Mouse (Mus musculus) CH12.LX (cell line): ENCODE results near the gene Serp2. TPM values are rescaled to one million over a fixed set of nuclear protein-coding genes. Genes with fewer than 3 reads are reported as not detected.

ENCODE experiments used
- DNase-seq: peaks from one replicate; pipeline ENCODE4 v3.0.0-alpha.2; 2013; ENCODE audit errors: extremely low read depth
- H3K27ac ChIP-seq: 2 replicates; pipeline ENCODE4 v1.5.1; 2012; ENCODE audit warnings: low read depth, mild to moderate bottlenecking, control low read depth, moderate library complexity; ENCODE audit not compliant: insufficient read depth
- H3K27me3 ChIP-seq: replicated peaks from 2 replicates; pipeline ENCODE3; 2012; ENCODE audit warnings: inconsistent platforms
- H3K36me3 ChIP-seq, 2 experiments: replicated peaks in 1 of 2; 2 replicates each; pipeline versions ENCODE3 to v1.6.1; 2012; ENCODE audit warnings: inconsistent platforms in 1 of 2, low read length in 1 of 2, mild to moderate bottlenecking in 1 of 2, mixed read lengths in 1 of 2, moderate library complexity in 1 of 2; ENCODE audit not compliant: control insufficient read depth in 1 of 2, insufficient read depth in 1 of 2
- H3K4me1 ChIP-seq, 2 experiments: 2 replicates each; pipeline ENCODE4 v1.6.1; 2012; ENCODE audit warnings: inconsistent platforms in 1 of 2, moderate library complexity in 1 of 2; ENCODE audit not compliant: insufficient read depth in 2 of 2, control insufficient read depth in 1 of 2
- H3K4me2 ChIP-seq: 2 replicates; pipeline ENCODE4 v1.6.1; 2012; ENCODE audit warnings: low read depth, mild to moderate bottlenecking, control low read depth; ENCODE audit not compliant: poor library complexity, insufficient read depth, severe bottlenecking
- H3K4me3 ChIP-seq, 3 experiments: fragments of 150-350 bp in 1 of 3; sonication (generic) in 1 of 3; replicated peaks in 1 of 3; 2 replicates each; pipeline versions ENCODE3 to v1.5.1; 2011 to 2012; ENCODE audit warnings: low read depth in 2 of 3, low read length in 2 of 3, mild to moderate bottlenecking in 2 of 3, moderate library complexity in 2 of 3, control low read depth in 1 of 3, improper control_type of control experiment in 1 of 3, inconsistent platforms in 1 of 3, mixed read lengths in 1 of 3; ENCODE audit not compliant: poor library complexity in 1 of 3
- H3K79me2 ChIP-seq: replicated peaks from 2 replicates; pipeline ENCODE4 v1.6.1; 2012; ENCODE audit warnings: mild to moderate bottlenecking, moderate library complexity; ENCODE audit not compliant: control insufficient read depth, poor library complexity, insufficient read depth, severe bottlenecking; ENCODE audit errors: extremely low read depth
- H3K9ac ChIP-seq: 2 replicates; pipeline ENCODE4 v1.6.1; 2012; ENCODE audit warnings: low read depth, mild to moderate bottlenecking, control low read depth, moderate library complexity; ENCODE audit not compliant: insufficient read depth
- H3K9me3 ChIP-seq: replicated peaks from 2 replicates; pipeline ENCODE3; 2012; ENCODE audit warnings: low read length, inconsistent platforms, mixed read lengths
- BHLHE40 ChIP-seq: IDR thresholded peaks from 2 replicates; pipeline ENCODE4 v1.6.1; 2011; ENCODE audit warnings: mild to moderate bottlenecking, low read depth, low read length, improper control_type of control experiment
- CHD2 ChIP-seq: IDR thresholded peaks from 2 replicates; pipeline ENCODE4 v1.6.1; 2011; ENCODE audit warnings: low read length, improper control_type of control experiment
- CTCF ChIP-seq, 2 experiments: IDR thresholded peaks in 1 of 2; conservative IDR thresholded peaks in 1 of 2; 2 replicates each; pipeline ENCODE4 v1.5.1; 2011 to 2012; ENCODE audit warnings: low read depth in 2 of 2, low read length in 2 of 2, improper control_type of control experiment in 1 of 2, inconsistent platforms in 1 of 2, mild to moderate bottlenecking in 1 of 2, moderate library complexity in 1 of 2
- E2F4 ChIP-seq: IDR thresholded peaks from 2 replicates; pipeline ENCODE4 v1.6.1; 2011; ENCODE audit warnings: low read depth, low read length, improper control_type of control experiment; ENCODE audit not compliant: insufficient replicate concordance
- ETS1 ChIP-seq: conservative IDR thresholded peaks from 2 replicates; pipeline ENCODE4 v1.6.1; 2012; ENCODE audit warnings: low read depth, mild to moderate bottlenecking, inconsistent platforms, low read length, improper control_type of control experiment, moderate library complexity
- GABPA ChIP-seq: IDR thresholded peaks from 2 replicates; pipeline ENCODE4 v1.6.1; 2012; ENCODE audit warnings: low read depth, low read length, improper control_type of control experiment, inconsistent platforms; ENCODE audit not compliant: insufficient replicate concordance
- JUN ChIP-seq: IDR thresholded peaks from 2 replicates; pipeline ENCODE4 v1.6.1; 2011; ENCODE audit warnings: low read depth, mild to moderate bottlenecking, low read length, improper control_type of control experiment, moderate library complexity; ENCODE audit not compliant: insufficient read depth
- KAT2A ChIP-seq: IDR thresholded peaks from 2 replicates; pipeline ENCODE4 v1.6.1; 2012; ENCODE audit warnings: low read length, improper control_type of control experiment, inconsistent platforms; ENCODE audit not compliant: insufficient replicate concordance
- MAX ChIP-seq: IDR thresholded peaks from 2 replicates; pipeline ENCODE4 v1.6.1; 2011; ENCODE audit warnings: low read length, improper control_type of control experiment
- MAZ ChIP-seq: IDR thresholded peaks from 2 replicates; pipeline ENCODE4 v1.6.1; 2012; ENCODE audit warnings: low read depth, mild to moderate bottlenecking, inconsistent platforms, low read length, improper control_type of control experiment, moderate library complexity
- MEF2A ChIP-seq: IDR thresholded peaks from 2 replicates; pipeline ENCODE4 v1.6.1; 2014; ENCODE audit warnings: low read depth, mild to moderate bottlenecking, inconsistent platforms, low read length, improper control_type of control experiment, borderline replicate concordance
- NRF1 ChIP-seq: IDR thresholded peaks from 2 replicates; pipeline ENCODE4 v1.6.1; 2014; ENCODE audit warnings: low read depth, mild to moderate bottlenecking, inconsistent platforms, low read length, improper control_type of control experiment, moderate library complexity
- TCF12 ChIP-seq: IDR thresholded peaks from 2 replicates; pipeline ENCODE4 v1.6.1; 2014; ENCODE audit warnings: low read depth, mild to moderate bottlenecking, inconsistent platforms, low read length, improper control_type of control experiment
- UBTF ChIP-seq: IDR thresholded peaks from 2 replicates; pipeline ENCODE4 v1.6.1; 2012; ENCODE audit warnings: low read depth, mild to moderate bottlenecking, inconsistent platforms, low read length, improper control_type of control experiment, moderate library complexity
- USF2 ChIP-seq: conservative IDR thresholded peaks from 2 replicates; pipeline ENCODE4 v1.6.1; 2011; ENCODE audit warnings: low read depth, low read length, improper control_type of control experiment
- ZC3H11A ChIP-seq: IDR thresholded peaks from 2 replicates; pipeline ENCODE4 v1.6.1; 2012; ENCODE audit warnings: low read depth, mild to moderate bottlenecking, inconsistent platforms, low read length, improper control_type of control experiment
- ZKSCAN1 ChIP-seq: IDR thresholded peaks from 2 replicates; pipeline ENCODE4 v1.6.1; 2012; ENCODE audit warnings: low read depth, inconsistent platforms, low read length, improper control_type of control experiment, borderline replicate concordance
- ZMIZ1 ChIP-seq: IDR thresholded peaks from 2 replicates; pipeline ENCODE4 v1.6.1; 2012; ENCODE audit warnings: low read depth, mild to moderate bottlenecking, inconsistent platforms, low read length, improper control_type of control experiment
- dilution Hi-C: fragments of 300-500 bp; cut with MboI; formaldehyde crosslinking; loops from 2 replicates; pipeline ENCODE4 v1.14.3; 2020; ENCODE audit warnings: low sequenced_read_pairs; ENCODE audit not compliant: extremely low pct_unique_long_range_greater_than_20kb, extremely low pct_ligation_motif_present
- in situ Hi-C: fragments of 300-500 bp; cut with MboI; formaldehyde crosslinking; loops from 3 replicates; pipeline ENCODE4 v1.14.3; 2019; ENCODE audit warnings: low sequenced_read_pairs, low pct_ligation_motif_present, low pct_unique_long_range_greater_than_20kb, mixed read lengths
- polyA plus RNA-seq: library from polyadenylated mRNA; unstranded; fragments of >175 nt; gene quantifications from 2 replicates; pipeline ENCODE4 v1.2.1, GENCODE M21; 2012; ENCODE audit warnings: low read depth; ENCODE audit not compliant: insufficient read length
- total RNA-seq, 2 experiments: library from RNA; depleted of rRNA; stranded (reverse); fragments of 300-350 nt in 1 of 2; fragments of >200 nt in 1 of 2; gene quantifications; 2 replicates each; pipeline ENCODE4 v1.2.3; 2012 to 2014

The Serp2 gene
- total and polyA plus RNA-seq, 3 experiments, result not detected

DNA sequence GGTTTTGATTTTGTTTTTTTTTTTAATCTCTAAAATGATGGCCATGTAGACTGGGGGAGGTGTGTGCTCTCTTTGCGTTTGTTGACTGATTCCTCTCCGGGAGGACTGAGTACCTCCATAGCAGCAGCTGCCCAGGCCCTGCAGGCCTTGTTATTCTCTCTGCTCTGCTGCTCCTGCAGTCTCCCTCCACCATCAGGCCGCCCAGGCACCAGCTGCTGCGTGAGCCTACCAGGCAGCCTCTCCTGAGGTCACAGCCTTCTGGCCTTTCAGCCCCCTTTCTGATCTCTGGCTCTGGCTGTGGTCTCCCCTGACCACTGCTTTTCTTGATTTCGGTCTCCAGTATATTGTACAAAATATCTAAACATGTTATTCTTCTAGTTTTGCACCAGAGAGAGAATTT is 56.7 kb downstream of the Serp2 start:
- dilution Hi-C loops, result no loop called here
- no peak for DNase-seq
- H3K4me1 ChIP-seq, result peaks cover 5 to 18% of the 10 kb centered on the region in 2 experiments; a peak in 3 of 4 replicates
- no peak overlapping the region for H3K9ac ChIP-seq
- H3K9me3 ChIP-seq, result no peaks in the 10 kb centered on the region
- no peak overlapping the region for H3K27ac ChIP-seq
- peaks cover 3% of the 10 kb centered on the region for H3K27me3 ChIP-seq
- TF ChIP-seq E2F4, result no peak
- no peak for TF ChIP-seq USF2
- no peak for TF ChIP-seq UBTF
- no peak for TF ChIP-seq ZC3H11A
- TF ChIP-seq CHD2, result no peak
- no peak for TF ChIP-seq ZMIZ1
- no peaks in the 10 kb centered on the region for H3K36me3 ChIP-seq
- no peaks in the 10 kb centered on the region for H3K79me2 ChIP-seq
- H3K4me2 ChIP-seq, result no peak overlapping the region
- no peak overlapping the region for H3K4me3 ChIP-seq
- in situ Hi-C loops, result loop anchor here (10.0 kb wide), 2 partner anchors 375 to 505 kb away; no protein-coding TSS in a partner anchor

DNA sequence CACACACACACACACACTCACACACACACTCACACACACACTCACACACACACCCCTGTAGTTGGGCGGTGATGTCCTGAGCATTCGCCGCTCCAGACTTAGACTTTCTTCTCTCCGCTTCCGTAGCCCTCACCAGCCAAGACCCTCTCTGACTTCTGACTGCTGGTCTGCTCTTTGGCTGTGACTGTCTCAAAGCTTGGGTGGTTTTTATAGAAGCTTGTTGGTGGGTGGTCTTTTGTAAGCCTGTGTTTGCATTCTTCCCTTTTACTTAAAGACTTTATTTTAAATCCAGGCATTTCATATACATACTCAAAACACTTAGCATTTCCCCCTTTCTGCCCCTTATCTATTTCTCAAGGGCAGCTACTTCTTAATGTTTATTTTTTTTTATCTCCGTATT is 57.2 kb downstream of the Serp2 start:
- no peak for DNase-seq
- dilution Hi-C loops, result loop anchor here (25.0 kb wide), 1 partner anchor 513 kb away; no protein-coding TSS in a partner anchor
- no peaks in the 10 kb centered on the region for H3K36me3 ChIP-seq
- no peak overlapping the region for H3K4me2 ChIP-seq
- H3K27ac ChIP-seq, result no peak overlapping the region
- no peaks in the 10 kb centered on the region for H3K79me2 ChIP-seq
- no peaks in the 10 kb centered on the region for H3K27me3 ChIP-seq
- H3K4me3 ChIP-seq, result no peak overlapping the region
- TF ChIP-seq ZKSCAN1 (no peak), MEF2A (no peak), TCF12 (no peak), GABPA (no peak)
- in situ Hi-C loops, result no loop called here
- H3K4me1 ChIP-seq, result peaks cover 5 to 19% of the 10 kb centered on the region in 2 experiments; a peak in 3 of 4 replicates
- H3K9ac ChIP-seq, result no peak overlapping the region
- H3K9me3 ChIP-seq, result no peaks in the 10 kb centered on the region

DNA sequence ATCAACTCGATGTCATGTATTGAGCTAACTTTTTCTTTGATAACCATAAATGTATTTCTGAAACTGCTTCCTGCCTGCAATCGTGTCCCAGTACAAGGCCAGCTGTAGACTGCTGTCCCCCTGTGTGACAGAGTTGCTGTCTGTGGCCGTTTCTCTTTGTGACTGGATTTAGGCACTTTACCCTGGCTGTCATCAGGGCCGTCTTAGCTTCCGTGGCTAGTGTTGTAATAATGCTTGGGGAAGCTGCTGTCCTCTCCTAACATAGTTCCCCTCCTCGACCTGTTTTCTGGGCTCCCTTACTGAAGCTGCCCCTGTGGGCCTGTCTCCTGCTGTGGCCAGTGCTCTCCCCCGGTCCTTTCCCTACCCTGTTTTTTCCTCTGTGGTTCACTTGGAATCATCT is 58.5 kb downstream of the Serp2 start:
- Histone ChIP-seq H3K9ac (no peak overlapping the region), H3K79me2 (no peaks in the 10 kb centered on the region), H3K36me3 (no peaks in the 10 kb centered on the region), H3K4me1 (peaks cover 5 to 16% of the 10 kb centered on the region in 2 experiments; a peak in 3 of 4 replicates), H3K4me3 (no peak overlapping the region), H3K4me2 (no peak overlapping the region), H3K9me3 (no peaks in the 10 kb centered on the region), H3K27ac (no peak overlapping the region), H3K27me3 (no peaks in the 10 kb centered on the region)
- in situ Hi-C loops, result no loop called here
- DNase-seq, result no peak
- dilution Hi-C loops, result loop anchor here (25.0 kb wide), 1 partner anchor 514 kb away; no protein-coding TSS in a partner anchor
- TF ChIP-seq GABPA (no peak), JUN (no peak), E2F4 (no peak), NRF1 (no peak), MAZ (no peak), ETS1 (no peak), TCF12 (no peak), MAX (no peak), UBTF (no peak), KAT2A (no peak), CTCF (conservative IDR thresholded peaks at IDR 0.05 in 1 of 2, IDR thresholded peaks at IDR 0.05 in 1 of 2; ENCODE audit: low read depth in 2 of 2, low read length in 2 of 2) (no peak), BHLHE40 (no peak)
